Mouse (Mus musculus) bone marrow, adult 2 months (tissue): ENCODE data around the gene Epn3.

ENCODE experiments used
- CTCF ChIP-seq: fragments of 200-500 bp; IDR thresholded peaks from 2 replicates; pipeline ENCODE4 v1.5.1; 2011; ENCODE audit warnings: low read length, control low read depth; ENCODE audit not compliant: control insufficient read depth, insufficient read depth
- POLR2A ChIP-seq: fragments of 200-500 bp; IDR thresholded peaks from 2 replicates; pipeline ENCODE4 v1.6.1; 2011; ENCODE audit warnings: low read depth, mild to moderate bottlenecking, control low read depth, low read length, borderline replicate concordance; ENCODE audit not compliant: control insufficient read depth

DNA sequence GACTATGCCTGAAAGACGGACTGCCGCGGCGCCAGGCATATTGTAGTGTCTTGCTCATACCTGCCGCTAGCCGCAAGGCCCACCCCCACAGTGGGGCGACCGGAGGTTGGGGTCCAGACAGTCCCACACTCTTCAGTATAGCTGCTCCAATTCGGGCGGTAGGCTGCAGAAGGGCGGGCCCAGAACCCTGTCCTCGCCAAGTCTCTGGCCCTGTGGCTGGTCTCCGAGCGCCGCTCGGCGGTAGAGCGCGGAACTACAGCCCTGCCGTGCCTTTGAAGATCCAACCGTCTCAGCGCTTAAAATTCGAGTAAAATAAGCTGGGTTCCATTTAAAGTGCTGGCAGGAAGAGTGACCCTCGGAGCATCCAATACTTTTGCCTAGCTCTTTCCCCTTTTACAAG lies 13.8 kb downstream of the Epn3 start, which contains the start of gene Spata20:
- TF ChIP-seq CTCF: peak; percentile 71
- no peak for TF ChIP-seq POLR2A
